Mouse (Mus musculus): Measurements from ENCODE around the gene Timp3.

DNA sequence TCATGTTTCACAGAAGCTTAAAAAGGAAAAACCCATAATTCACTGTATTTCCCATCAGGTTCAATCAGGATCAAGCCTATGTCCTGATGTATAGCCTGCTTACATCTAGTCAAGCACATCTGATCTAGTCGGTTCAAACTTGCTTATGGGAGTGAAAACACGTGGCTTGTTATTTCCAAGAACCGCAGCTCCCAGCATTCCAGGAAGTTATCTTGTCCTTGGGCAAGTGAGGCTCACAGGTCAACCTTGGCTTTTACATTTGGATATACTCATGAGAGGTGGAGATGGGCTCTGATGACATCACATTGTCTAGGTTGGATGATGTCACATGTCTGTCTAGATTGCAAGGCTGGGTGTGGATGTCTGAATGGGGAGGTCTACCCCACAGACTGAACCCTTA, 12.8 kb downstream of the Timp3 start:
- TF ChIP-seq CTCF (conservative IDR thresholded peaks at IDR 0.05; ENCODE audit: low read length) = no peak
- no peak for TF ChIP-seq POU5F1 (IDR thresholded peaks at IDR 0.05; ENCODE audit: borderline replicate concordance, low read length)
- no peak for TF ChIP-seq NANOG (IDR thresholded peaks at IDR 0.05; ENCODE audit: borderline replicate concordance, low read length)

Measured in E14TG2a.4 (cell line).